Mouse (Mus musculus) lung, embryonic 14.5 days (tissue): ENCODE data around the gene Trmt112. TPM values are rescaled to one million over a fixed set of nuclear protein-coding genes. Genes with fewer than 3 reads are reported as not detected.

Source experiments
- ATAC-seq: fragments of 200-750 bp; cut with Nextera tagmentation; 2 replicates; pipeline ENCODE4 v1.8.0; 2017; ENCODE audit warnings: mild to moderate bottlenecking, moderate TSS enrichment, moderate library complexity; ENCODE audit not compliant: insufficient read depth
- DNase-seq: peaks from one replicate; pipeline ENCODE4 v3.0.0-alpha.2; 2015
- H3K27ac ChIP-seq: fragments of 300-500 bp; sonication (generic); 2 replicates; pipeline ENCODE4 v1.5.1; 2014; ENCODE audit warnings: low read depth, mild to moderate bottlenecking, moderate library complexity
- H3K27me3 ChIP-seq: fragments of 300-500 bp; sonication (generic); 2 replicates; pipeline ENCODE4 v1.6.1; 2014; ENCODE audit warnings: low read length, control low read depth; ENCODE audit not compliant: insufficient read depth
- H3K36me3 ChIP-seq: fragments of 300-500 bp; sonication (generic); 2 replicates; pipeline ENCODE4 v1.6.1; 2014; ENCODE audit warnings: control low read depth; ENCODE audit not compliant: insufficient read depth
- H3K4me1 ChIP-seq: fragments of 300-500 bp; sonication (generic); 2 replicates; pipeline ENCODE4 v1.6.1; 2014; ENCODE audit warnings: antibody characterized with exemption, control low read depth; ENCODE audit not compliant: insufficient read depth
- H3K4me2 ChIP-seq: fragments of 300-500 bp; sonication (generic); 2 replicates; pipeline ENCODE4 v1.6.1; 2014; ENCODE audit warnings: mild to moderate bottlenecking
- H3K4me3 ChIP-seq: fragments of 300-500 bp; sonication (generic); 2 replicates; pipeline ENCODE4 v1.5.1; 2014; ENCODE audit warnings: low read depth, low read length
- H3K9ac ChIP-seq: fragments of 300-500 bp; sonication (generic); 2 replicates; pipeline ENCODE4 v1.6.1; 2014
- H3K9me3 ChIP-seq: fragments of 300-500 bp; sonication (generic); 2 replicates; pipeline ENCODE4 v1.6.1; 2016; ENCODE audit warnings: low read depth, low read length, control low read depth
- CTCF ChIP-seq: IDR thresholded peaks from 2 replicates; pipeline ENCODE4 v1.5.1; 2016; ENCODE audit warnings: antibody characterized with exemption, low read depth
- WGBS: fragments of 180-500 bp; shearing (Covaris S2); extraction: QIAGEN DNeasy Blood & Tissue Kit; methylation state at CpG from one replicate; pipeline ENCODE4 v1.1.7; 2014; 5-methylcytosine and 5-hydroxymethylcytosine counted together
- polyA plus RNA-seq: library from polyadenylated mRNA; unstranded; fragments of >200 nt; fragmentation: Nextera tagmentation; extraction: Ambion mirVana; gene quantifications from 2 replicates; pipeline ENCODE4 v1.2.1, GENCODE M21; 2014

Trmt112 gene
- polyA plus RNA-seq, 1 experiment from 2014 or later: 155 TPM

DNA sequence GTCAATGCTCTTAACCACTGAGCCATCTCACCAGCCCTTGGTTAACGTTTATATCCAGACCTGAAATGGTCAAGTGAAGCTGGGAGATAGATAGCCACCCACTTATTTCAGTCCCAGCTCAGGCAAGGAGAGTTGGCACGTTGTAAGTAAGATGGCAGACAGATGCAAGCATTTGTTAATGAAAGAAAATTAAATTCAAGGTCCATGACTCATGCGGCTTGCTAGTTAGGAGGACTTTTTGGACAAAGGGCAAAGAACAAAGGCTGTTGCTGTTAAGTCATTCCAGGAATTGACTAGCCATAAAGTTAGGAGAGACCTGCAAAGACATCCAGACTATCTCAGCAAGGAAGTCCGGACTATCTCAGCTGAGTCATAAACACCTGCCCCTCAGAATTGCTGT is 9.9 kb upstream of the Trmt112 start:
- H3K27ac ChIP-seq: no peak overlapping the region
- no peaks in the 10 kb centered on the region for H3K9me3 ChIP-seq
- H3K9ac ChIP-seq: no peak overlapping the region
- 79% methylated on average over 4 of the region's 4 CpGs for WGBS
- H3K36me3 ChIP-seq: no peaks in the 10 kb centered on the region
- no peak for TF ChIP-seq CTCF
- no peaks in the 10 kb centered on the region for H3K4me1 ChIP-seq
- DNase-seq (no peak), ATAC-seq (no peak)
- H3K4me2 ChIP-seq: no peak overlapping the region
- H3K4me3 ChIP-seq: no peak overlapping the region
- no peaks in the 10 kb centered on the region for H3K27me3 ChIP-seq

DNA sequence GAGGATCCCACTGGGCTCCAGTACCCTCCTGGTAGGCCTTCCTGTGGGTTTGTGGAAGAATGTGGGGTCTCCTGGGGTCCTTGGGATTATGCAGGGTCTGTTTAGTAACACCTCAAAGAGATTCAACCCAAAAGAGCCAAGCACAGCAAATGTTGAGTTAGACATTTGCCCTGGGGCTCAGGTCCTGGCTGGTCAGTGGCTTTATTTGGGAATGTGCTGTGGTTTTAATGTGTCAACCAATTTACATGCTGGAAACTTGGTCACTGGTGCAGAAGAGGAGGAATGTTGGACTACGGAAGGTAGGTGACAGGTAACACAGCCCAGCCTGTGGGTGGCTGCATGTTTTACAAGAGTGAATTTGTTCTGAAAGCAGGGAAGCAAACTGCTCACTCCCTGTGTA is 6.5 kb upstream of the Trmt112 start:
- DNase-seq (no peak), ATAC-seq (no peak)
- WGBS: 94% methylated on average over 1 of the region's 1 CpGs
- TF ChIP-seq CTCF: no peak
- H3K36me3 ChIP-seq: peaks cover 24% of the 10 kb centered on the region
- no peak overlapping the region for H3K4me2 ChIP-seq
- H3K4me3 ChIP-seq: no peak overlapping the region
- no peak overlapping the region for H3K27ac ChIP-seq
- no peaks in the 10 kb centered on the region for H3K9me3 ChIP-seq
- no peaks in the 10 kb centered on the region for H3K4me1 ChIP-seq
- no peak overlapping the region for H3K9ac ChIP-seq
- no peaks in the 10 kb centered on the region for H3K27me3 ChIP-seq

DNA sequence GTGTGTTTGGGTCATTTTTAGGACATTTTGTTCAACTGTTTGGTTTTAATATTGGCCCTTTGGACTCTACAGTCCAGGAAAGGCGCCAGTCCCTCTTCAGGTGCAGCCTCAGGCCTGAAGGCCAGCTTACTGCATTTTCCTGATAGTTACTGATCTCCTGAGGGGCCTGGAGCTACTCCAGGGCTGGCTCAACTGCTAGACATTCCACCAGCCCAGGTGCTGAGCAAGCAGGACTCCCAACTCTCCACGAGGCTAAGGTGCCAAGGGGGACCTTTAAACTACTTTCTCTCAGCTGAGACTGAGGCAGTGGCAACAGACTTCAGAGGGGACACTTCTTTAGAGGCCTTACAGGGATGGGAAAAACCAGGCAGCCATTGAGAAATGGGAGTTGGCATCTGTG is 4.7 kb upstream of the Trmt112 start:
- no peak overlapping the region for H3K4me3 ChIP-seq
- H3K4me1 ChIP-seq: no peaks in the 10 kb centered on the region
- DNase-seq: no peak
- no peak for TF ChIP-seq CTCF
- H3K9me3 ChIP-seq: no peaks in the 10 kb centered on the region
- no peak overlapping the region for H3K27ac ChIP-seq
- WGBS: 72% methylated on average over 2 of the region's 2 CpGs
- H3K36me3 ChIP-seq: peaks cover 24% of the 10 kb centered on the region
- no peak overlapping the region for H3K9ac ChIP-seq
- H3K27me3 ChIP-seq: no peaks in the 10 kb centered on the region
- no peak overlapping the region for H3K4me2 ChIP-seq
- no peak for ATAC-seq

DNA sequence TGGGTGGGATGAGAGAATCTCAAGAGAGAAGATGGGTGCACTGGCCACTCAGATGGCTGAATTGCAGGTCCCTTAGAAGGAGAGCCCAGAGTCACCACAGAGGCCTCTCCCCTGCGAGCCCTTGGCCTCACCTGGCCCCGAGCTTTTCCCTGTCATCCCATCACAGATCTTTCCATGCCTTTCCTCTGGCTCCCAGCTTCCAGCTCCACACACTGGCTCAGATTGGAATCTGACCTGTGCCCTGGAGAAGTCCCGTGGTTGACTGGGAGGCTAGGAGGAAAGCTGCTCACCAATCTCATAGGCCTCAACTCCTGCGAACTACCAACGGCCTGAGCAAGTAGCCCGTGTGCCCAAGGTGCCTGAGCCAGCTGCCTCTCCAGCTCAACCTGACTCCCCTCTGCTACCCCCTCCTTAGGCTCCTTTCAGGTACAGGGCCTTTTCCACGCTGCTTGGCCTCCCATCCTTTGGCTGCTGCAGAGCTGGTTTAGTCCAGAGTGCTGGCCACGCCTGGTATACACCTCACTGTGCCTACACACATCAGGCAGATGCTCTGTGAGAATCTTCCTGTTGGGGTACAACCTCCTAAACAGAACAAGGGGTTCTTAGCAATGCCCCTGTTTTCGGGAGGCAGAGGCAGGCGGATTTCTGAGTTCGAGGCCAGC is 3.9 kb upstream of the Trmt112 start:
- H3K4me2 ChIP-seq: no peak overlapping the region
- no peaks in the 10 kb centered on the region for H3K4me1 ChIP-seq
- 86% methylated on average over 11 of the region's 11 CpGs for WGBS
- no peak overlapping the region for H3K9ac ChIP-seq
- H3K9me3 ChIP-seq: no peaks in the 10 kb centered on the region
- H3K27ac ChIP-seq: no peak overlapping the region
- H3K27me3 ChIP-seq: no peaks in the 10 kb centered on the region
- TF ChIP-seq CTCF: no peak
- H3K36me3 ChIP-seq: peaks cover 24% of the 10 kb centered on the region
- ATAC-seq (no peak), DNase-seq (no peak)
- no peak overlapping the region for H3K4me3 ChIP-seq

DNA sequence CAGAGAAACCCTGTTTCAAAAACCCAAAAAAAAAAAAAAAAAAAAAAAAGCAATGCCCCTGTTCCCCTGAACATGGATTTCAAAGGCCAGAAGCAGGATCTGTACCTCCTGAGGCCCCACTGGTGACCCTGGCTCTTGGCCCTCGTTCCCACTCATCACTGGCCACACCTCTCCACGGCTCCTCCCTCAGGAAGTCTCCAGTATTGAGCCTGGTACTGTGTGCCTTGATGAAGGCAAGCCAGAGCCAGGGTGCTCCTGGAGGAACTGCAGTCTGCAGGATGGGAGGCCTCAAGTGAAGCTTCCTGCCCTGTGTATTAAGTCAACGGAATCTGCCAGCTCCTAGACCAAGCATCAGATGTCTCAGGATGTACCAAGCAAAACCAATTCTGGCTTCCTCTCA is 3.3 kb upstream of the Trmt112 start:
- ATAC-seq: no peak
- Histone ChIP-seq H3K36me3 (peaks cover 24% of the 10 kb centered on the region), H3K9me3 (no peaks in the 10 kb centered on the region), H3K27me3 (no peaks in the 10 kb centered on the region), H3K4me3 (no peak overlapping the region), H3K4me1 (no peaks in the 10 kb centered on the region), H3K4me2 (no peak overlapping the region), H3K27ac (no peak overlapping the region), H3K9ac (no peak overlapping the region)
- no peak for TF ChIP-seq CTCF
- WGBS: 71% methylated on average over 3 of the region's 3 CpGs
- DNase-seq: no peak

DNA sequence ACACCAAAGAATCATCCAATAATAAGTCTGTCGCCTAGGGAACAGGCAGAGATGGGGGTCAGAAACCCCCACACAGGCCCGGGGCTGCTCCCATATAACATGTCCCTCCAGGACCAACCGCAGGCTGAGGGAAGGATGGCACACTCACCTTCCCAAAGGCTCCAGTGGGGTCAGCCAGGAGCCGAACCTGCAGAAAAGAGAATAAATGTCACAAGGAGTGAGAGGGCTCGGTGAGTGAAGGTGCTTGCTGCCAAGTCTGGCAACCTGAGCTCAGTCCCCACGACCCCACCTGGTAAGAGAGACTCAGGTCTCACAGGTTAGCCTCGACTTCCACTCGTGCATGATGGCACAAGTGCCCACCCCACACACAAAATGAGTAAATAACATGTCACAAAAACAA is 2.4 kb upstream of the Trmt112 start:
- H3K4me2 ChIP-seq: no peak overlapping the region
- peaks cover 33% of the 10 kb centered on the region for H3K36me3 ChIP-seq
- ATAC-seq (no peak), DNase-seq (no peak)
- no peak overlapping the region for H3K27ac ChIP-seq
- no peaks in the 10 kb centered on the region for H3K9me3 ChIP-seq
- H3K4me1 ChIP-seq: no peaks in the 10 kb centered on the region
- no peak overlapping the region for H3K4me3 ChIP-seq
- 88% methylated on average over 8 of the region's 8 CpGs for WGBS
- H3K9ac ChIP-seq: no peak overlapping the region
- H3K27me3 ChIP-seq: no peaks in the 10 kb centered on the region
- no peak for TF ChIP-seq CTCF

DNA sequence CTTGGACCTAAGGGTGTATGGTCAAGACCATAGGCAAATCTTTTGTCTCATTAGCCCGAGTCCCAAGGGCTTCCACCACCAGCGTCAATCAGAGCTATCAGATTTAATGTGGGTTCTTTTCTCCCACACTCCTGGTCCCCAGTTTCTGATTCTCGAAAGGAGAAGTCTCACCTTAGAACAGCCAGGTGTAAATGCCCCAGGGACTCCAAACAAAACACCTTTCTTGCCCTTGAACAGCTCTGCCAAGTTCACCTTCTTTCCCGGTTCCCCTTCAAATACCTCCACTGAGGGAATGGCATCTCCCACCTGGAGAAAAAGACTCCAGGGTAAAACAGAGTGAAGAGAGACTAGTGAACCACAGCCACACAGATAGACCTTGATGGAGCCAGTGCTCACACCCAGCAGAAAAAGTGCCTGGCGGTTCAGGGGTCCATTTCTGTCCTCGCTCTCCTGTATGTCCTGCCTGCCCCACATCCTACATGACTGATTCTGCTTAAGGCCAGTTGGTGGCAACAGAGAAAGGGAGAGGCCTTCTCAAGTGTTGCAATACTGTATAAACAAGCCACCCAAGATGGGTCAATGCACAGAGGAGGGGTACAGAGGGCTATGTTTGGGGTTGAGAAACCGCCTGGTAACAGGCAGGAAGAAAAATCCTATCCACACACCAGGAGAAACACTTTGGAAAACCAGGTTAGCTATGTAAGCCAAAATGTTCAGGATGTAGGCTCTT is 1.5 kb upstream of the Trmt112 start:
- WGBS: 81% methylated on average over 7 of the region's 7 CpGs
- H3K4me2 ChIP-seq: peak overlapping the region; percentile 86
- no peak for ATAC-seq

More for the DNA sequence above, 1.5 kb upstream of the Trmt112 start:
- Histone ChIP-seq H3K9me3 (no peaks in the 10 kb centered on the region), H3K9ac (0 out of 2 replicates have a peak overlapping the region, but pooled peaks have one; percentile 2), H3K27ac (no peak overlapping the region), H3K36me3 (peaks cover 42% of the 10 kb centered on the region), H3K27me3 (no peaks in the 10 kb centered on the region), H3K4me1 (no peaks in the 10 kb centered on the region), H3K4me3 (peak overlapping the region; percentile 70)
- DNase-seq: peak; percentile 27
- TF ChIP-seq CTCF: no peak
